Mouse (Mus musculus) brain, adult 2 months (tissue): ENCODE measurements around the gene Gm11115.

ENCODE experiments used
- DNase-seq: peaks from one replicate; pipeline ENCODE4 v3.0.0; 2011; ENCODE audit warnings: low read depth, low spot score

Gene Gm11115

GRCm38 (mm10) chr5:88153999-88154398 is at the start of gene Gm11115:
Gm11115 (minus strand) TSS chr5:88154099.
- DNase-seq: no peak

GRCm38 (mm10) chr5:88111430-88111829 is 42.5 kb downstream of the Gm11115 start, which contains the start of gene Gm11116:
Gm11116 (minus strand) TSS chr5:88111530.
- DNase-seq: no peak
